In genomic region chr6:103795241-103795640, GRCm38 (mm10) we compare ENCODE assay signal across 18 mouse cellular contexts.
DNase-seq lines count a peak whose midpoint lies in the region; ATAC-seq and TF ChIP-seq lines count a peak whose summit lies in the region.
"Had no signal": no experiment of that assay in that cellular context is flagged by ENCODE, and none has a peak within 500 bp of the region (broad histone marks: within the 10 kb centered on the region; RNA-seq: fewer than 3 reads in every experiment).

No protein-coding gene starts in this region.

- no peak overlapping the region for H3K4me2 ChIP-seq in midbrain, embryonic 12.5 days (replicated peaks)
- no peak overlapping the region for H3K4me2 ChIP-seq in midbrain, embryonic 16.5 days (ENCODE audit: low read length)
- H3K4me2 ChIP-seq in midbrain, postnatal 0 days (ENCODE audit: low read depth, low read length, poor library complexity, severe bottlenecking): no peak overlapping the region
- H3K4me2 ChIP-seq in midbrain, embryonic 15.5 days: no peak overlapping the region
- H3K4me2 ChIP-seq: embryonic facial prominence, embryonic 12.5 days; forebrain, embryonic 13.5 days; forebrain, embryonic 15.5 days had no signal

- H3K4me3 ChIP-seq in midbrain, embryonic 12.5 days: no peak overlapping the region
- no peak overlapping the region for H3K4me3 ChIP-seq in midbrain, embryonic 16.5 days (ENCODE audit: low read depth, low read length)
- no peak overlapping the region for H3K4me3 ChIP-seq in midbrain, postnatal 0 days (ENCODE audit: low read depth, low read length)
- H3K4me3 ChIP-seq in midbrain, embryonic 15.5 days: no peak overlapping the region
- H3K4me3 ChIP-seq: embryonic facial prominence, embryonic 10.5 days; embryonic facial prominence, embryonic 12.5 days; forebrain, embryonic 13.5 days; forebrain, embryonic 15.5 days had no signal

- H3K36me3 ChIP-seq in midbrain, embryonic 12.5 days: no peaks in the 10 kb centered on the region
- H3K36me3 ChIP-seq in midbrain, embryonic 16.5 days (ENCODE audit: control insufficient read depth, insufficient read depth, low read length): no peaks in the 10 kb centered on the region
- no peaks in the 10 kb centered on the region for H3K36me3 ChIP-seq in midbrain, postnatal 0 days (ENCODE audit: insufficient read depth, low read length)
- no peaks in the 10 kb centered on the region for H3K36me3 ChIP-seq in midbrain, embryonic 15.5 days (replicated peaks)
- H3K36me3 ChIP-seq: embryonic facial prominence, embryonic 10.5 days; embryonic facial prominence, embryonic 12.5 days; forebrain, embryonic 15.5 days had no signal

- no peak overlapping the region for H3K27ac ChIP-seq in midbrain, embryonic 12.5 days (replicated peaks)
- no peak overlapping the region for H3K27ac ChIP-seq in midbrain, embryonic 16.5 days (ENCODE audit: low read length)
- no peak overlapping the region for H3K27ac ChIP-seq in midbrain, postnatal 0 days (ENCODE audit: low read depth, low read length)
- H3K27ac ChIP-seq in midbrain, embryonic 15.5 days: no peak overlapping the region
- H3K27ac ChIP-seq: embryonic facial prominence, embryonic 10.5 days; embryonic facial prominence, embryonic 12.5 days; forebrain, embryonic 13.5 days; forebrain, embryonic 15.5 days had no signal

- no peaks in the 10 kb centered on the region for H3K9me3 ChIP-seq in midbrain, embryonic 12.5 days
- no peaks in the 10 kb centered on the region for H3K9me3 ChIP-seq in midbrain, embryonic 16.5 days (replicated peaks; ENCODE audit: control insufficient read depth, low read length, poor library complexity, severe bottlenecking)
- 0 out of 2 replicates have a peak, but pooled peaks cover 2% of the 10 kb centered on the region for H3K9me3 ChIP-seq in midbrain, postnatal 0 days (ENCODE audit: low read length)
- no peaks in the 10 kb centered on the region for H3K9me3 ChIP-seq in midbrain, embryonic 15.5 days
- H3K9me3 ChIP-seq: embryonic facial prominence, embryonic 10.5 days; embryonic facial prominence, embryonic 12.5 days; forebrain, embryonic 13.5 days; forebrain, embryonic 15.5 days had no signal

- 48% methylated on average over 1 of the region's 1 CpGs for WGBS in midbrain, embryonic 12.5 days
- 42% methylated on average over 1 of the region's 1 CpGs for WGBS in midbrain, embryonic 16.5 days
- WGBS in midbrain, postnatal 0 days: 21% methylated on average over 1 of the region's 1 CpGs
- 39% methylated on average over 1 of the region's 1 CpGs for WGBS in midbrain, embryonic 15.5 days

- peak; percentile 49; the same call in 1 of the 2 replicates for ATAC-seq in midbrain, embryonic 12.5 days (ENCODE audit: low FRiP score, low read depth)
- ATAC-seq in midbrain, embryonic 16.5 days: no peak
- ATAC-seq in midbrain, postnatal 0 days (ENCODE audit: low FRiP score): no peak
- ATAC-seq in midbrain, embryonic 15.5 days (replicated peaks): no peak
- ATAC-seq: forebrain, embryonic 13.5 days; forebrain, embryonic 15.5 days; forebrain, postnatal 0 days had no signal

- peak; percentile 22 to 42 for DNase-seq in cerebellum, postnatal 14 days
- DNase-seq in cerebellum, adult 11 months: no peak
- DNase-seq in midbrain, postnatal 0 days (ENCODE audit: low spot score): peak; percentile 19
- DNase-seq in gastrocnemius, postnatal 4 days (ENCODE audit: low spot score in 2 of 2): no peak
- DNase-seq: adrenal gland, adult 2 months; adrenal gland, postnatal 10 days; adrenal gland, postnatal 25 days; cerebellum, adult 18-20 months; cerebellum, adult 8-10 months; cerebellum, adult 9-11 months; forebrain, postnatal 0 days had no signal

- no peaks in the 10 kb centered on the region for H3K27me3 ChIP-seq in midbrain, embryonic 12.5 days
- H3K27me3 ChIP-seq in midbrain, embryonic 16.5 days (ENCODE audit: control insufficient read depth, insufficient read depth, low read depth, low read length): no peaks in the 10 kb centered on the region
- H3K27me3 ChIP-seq in midbrain, postnatal 0 days (ENCODE audit: insufficient read depth, low read length): no peaks in the 10 kb centered on the region
- H3K27me3 ChIP-seq in midbrain, embryonic 15.5 days (replicated peaks): no peaks in the 10 kb centered on the region
- H3K27me3 ChIP-seq: embryonic facial prominence, embryonic 12.5 days; forebrain, embryonic 13.5 days; forebrain, embryonic 15.5 days had no signal

- TF ChIP-seq CTCF in midbrain, postnatal 0 days (IDR thresholded peaks at IDR 0.05): no peak

- H3K4me1 ChIP-seq in midbrain, embryonic 12.5 days: no peaks in the 10 kb centered on the region
- no peaks in the 10 kb centered on the region for H3K4me1 ChIP-seq in midbrain, embryonic 16.5 days (ENCODE audit: control insufficient read depth, insufficient read depth, low read length)
- H3K4me1 ChIP-seq in midbrain, postnatal 0 days (ENCODE audit: insufficient read depth, low read length): no peaks in the 10 kb centered on the region
- H3K4me1 ChIP-seq in midbrain, embryonic 15.5 days: no peaks in the 10 kb centered on the region
- H3K4me1 ChIP-seq: embryonic facial prominence, embryonic 10.5 days; embryonic facial prominence, embryonic 12.5 days; forebrain, embryonic 13.5 days; forebrain, embryonic 15.5 days had no signal

- H3K9ac ChIP-seq in midbrain, embryonic 12.5 days (replicated peaks): no peak overlapping the region
- no peak overlapping the region for H3K9ac ChIP-seq in midbrain, embryonic 16.5 days (ENCODE audit: low read depth, low read length)
- H3K9ac ChIP-seq in midbrain, postnatal 0 days (replicated peaks; ENCODE audit: low read length, poor library complexity, severe bottlenecking): no peak overlapping the region
- no peak overlapping the region for H3K9ac ChIP-seq in midbrain, embryonic 15.5 days
- H3K9ac ChIP-seq: embryonic facial prominence, embryonic 12.5 days; forebrain, embryonic 13.5 days; forebrain, embryonic 15.5 days; forebrain, postnatal 0 days had no signal

Comparison
In these comparisons a context has a peak if more than half of its experiments do, and no peak if none do; other contexts are left out.
1. DNase-seq: peak in cerebellum, postnatal 14 days (2 of 2) and midbrain, postnatal 0 days (single experiment); none in cerebellum, adult 11 months (single experiment) and gastrocnemius, postnatal 4 days (0 of 2).